Mouse (Mus musculus) thymus, postnatal 4 days (tissue): ENCODE results near the gene Gm42906.

Experiments used
- DNase-seq: peaks from one replicate; pipeline ENCODE4 v3.0.0; 2021

Gene Gm42906

GRCm38 (mm10) chr5:151428113-151428756, at the start of gene Gm42906:
Gene Gm42906, minus strand, starts transcription at chr5:151428163.
- no peak for DNase-seq

- DNase-seq: no peak
Measured at GRCm38 (mm10) chr5:151445695-151446094, 17.7 kb upstream of the Gm42906 start.

DNA sequence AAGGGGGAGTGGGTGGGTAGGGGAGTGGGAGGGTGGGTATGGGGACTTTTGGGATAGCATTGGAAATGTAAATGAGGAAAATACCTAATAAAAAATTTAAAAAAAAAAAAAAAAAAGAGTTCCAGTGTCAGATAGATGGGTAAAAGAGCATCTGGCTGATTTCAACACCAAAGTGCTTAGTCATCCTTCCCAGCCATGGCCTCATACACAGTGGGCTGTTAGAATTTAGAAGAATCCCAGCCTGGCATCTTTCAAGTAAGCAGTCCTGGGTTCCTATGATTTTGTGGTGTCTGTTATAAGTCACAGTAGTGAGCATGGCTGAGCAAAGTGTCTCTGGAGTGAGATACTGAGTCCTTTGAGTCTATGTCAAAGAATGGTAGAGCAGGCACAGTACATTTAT, 7.1 kb upstream of the Gm42906 start:
- no peak for DNase-seq

DNA sequence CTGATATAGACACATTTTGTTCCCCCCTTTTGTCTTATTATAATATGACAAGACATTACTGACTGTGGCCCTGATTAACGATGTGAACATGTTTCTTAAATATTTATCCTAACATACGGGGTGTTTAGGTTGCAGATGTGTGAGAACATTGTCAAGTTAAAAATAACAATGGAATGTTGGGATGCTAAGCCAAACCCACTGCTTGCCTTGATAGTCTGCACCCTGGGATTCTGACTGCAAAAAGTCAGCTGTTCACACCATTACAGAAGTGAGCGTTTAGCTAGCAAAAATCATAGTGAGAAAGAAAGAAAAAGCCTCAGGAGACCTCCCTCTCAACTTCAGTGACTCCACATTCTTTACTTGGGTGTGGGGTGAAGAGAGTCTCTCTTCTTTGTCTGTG, 1.5 kb downstream of the Gm42906 start:
- no peak for DNase-seq

- DNase-seq: no peak
Measured at GRCm38 (mm10) chr5:151422692-151423091, 5.3 kb downstream of the Gm42906 start.

DNA sequence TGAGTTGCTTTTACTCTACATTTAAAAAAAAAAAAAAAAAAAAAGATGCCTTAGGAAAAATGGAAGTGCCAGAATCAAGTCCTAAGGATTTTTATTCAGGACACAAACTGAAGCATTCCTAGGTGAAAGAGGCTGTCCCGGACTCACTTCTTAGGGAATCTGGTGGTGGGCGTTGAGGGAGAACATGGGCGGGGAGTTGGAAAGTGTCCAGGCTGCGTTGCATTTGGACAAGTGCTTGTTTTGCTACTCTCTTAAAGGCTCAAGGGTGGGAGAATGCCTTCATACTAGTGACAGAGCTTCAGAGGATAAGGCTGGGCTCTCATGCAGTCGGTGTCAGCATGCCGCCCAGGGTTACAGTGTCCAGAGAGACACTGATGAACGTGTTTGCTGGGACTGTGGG, 6.1 kb downstream of the Gm42906 start:
- DNase-seq: no peak

GRCm38 (mm10) chr5:151418551-151418950, 9.4 kb downstream of the Gm42906 start:
- DNase-seq: no peak

DNA sequence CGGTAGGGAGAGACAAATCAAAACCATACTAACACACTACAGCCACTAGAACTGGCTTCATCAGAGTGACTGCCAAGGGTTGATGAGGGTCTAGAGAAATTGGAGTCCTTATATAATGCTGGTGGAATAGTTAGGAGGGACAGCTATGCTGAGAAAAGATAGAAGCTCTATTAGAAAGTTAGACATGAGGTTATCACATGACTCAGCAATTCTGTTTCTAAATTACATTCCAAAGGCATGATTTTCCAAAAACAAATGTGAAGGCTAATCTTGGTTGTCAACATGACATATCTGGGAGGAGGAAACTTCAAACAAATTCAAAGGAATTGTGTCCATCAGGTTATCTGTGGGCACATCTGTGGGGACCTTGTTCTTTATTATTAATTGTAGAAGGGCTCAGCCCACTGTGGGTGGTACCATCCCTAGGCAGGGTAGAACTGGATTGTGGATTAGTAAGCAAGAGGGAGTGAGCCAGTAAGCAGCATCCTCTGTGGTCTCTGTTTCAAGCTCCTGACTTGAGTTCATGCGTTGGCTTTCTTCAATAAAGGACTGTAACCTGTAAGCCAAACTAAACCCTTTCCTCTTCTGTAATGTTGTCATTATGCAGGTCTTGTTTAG, 10.4 kb downstream of the Gm42906 start:
- no peak for DNase-seq

- DNase-seq: no peak
Measured at GRCm38 (mm10) chr5:151416988-151417387, 11.0 kb downstream of the Gm42906 start.

- no peak for DNase-seq
Measured at GRCm38 (mm10) chr5:151413617-151414016, 14.3 kb downstream of the Gm42906 start.

DNA sequence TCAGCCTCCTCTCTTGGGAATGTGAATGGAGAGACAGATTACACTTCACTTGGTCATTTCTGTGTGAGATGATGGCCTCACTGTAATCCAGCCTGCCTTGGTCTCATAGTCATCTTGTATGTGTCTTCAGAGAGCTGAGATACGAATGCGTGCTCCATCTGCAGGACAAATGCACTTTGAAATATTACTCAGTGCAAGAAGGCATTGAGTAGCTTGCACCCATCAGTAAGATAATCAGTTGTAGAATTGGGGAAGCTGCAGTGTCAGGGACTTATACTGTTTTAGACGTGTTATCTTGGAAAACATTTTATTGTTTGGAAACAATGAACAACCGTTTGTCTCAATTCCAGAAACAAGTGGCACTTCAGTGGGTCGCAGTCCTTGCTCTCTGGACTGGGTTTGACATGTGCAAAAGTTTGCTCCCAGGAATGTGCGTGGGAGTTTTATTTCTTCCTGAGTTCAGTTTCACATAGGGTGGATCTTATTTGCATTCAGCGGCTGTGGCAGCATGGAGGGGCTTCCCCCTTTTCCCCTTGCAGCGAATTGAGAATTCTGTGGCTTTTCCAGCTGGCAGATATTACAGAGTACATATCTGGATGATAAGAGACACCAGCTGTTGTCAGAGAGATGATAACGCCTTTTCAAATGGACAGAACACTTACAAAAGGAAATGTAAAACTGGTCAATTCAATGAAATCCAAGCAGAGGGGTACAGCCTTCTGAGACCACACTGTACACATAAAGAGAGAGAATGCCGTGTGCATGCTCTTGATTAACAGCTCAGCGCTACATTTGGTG, 15.1 kb downstream of the Gm42906 start:
- no peak for DNase-seq

DNA sequence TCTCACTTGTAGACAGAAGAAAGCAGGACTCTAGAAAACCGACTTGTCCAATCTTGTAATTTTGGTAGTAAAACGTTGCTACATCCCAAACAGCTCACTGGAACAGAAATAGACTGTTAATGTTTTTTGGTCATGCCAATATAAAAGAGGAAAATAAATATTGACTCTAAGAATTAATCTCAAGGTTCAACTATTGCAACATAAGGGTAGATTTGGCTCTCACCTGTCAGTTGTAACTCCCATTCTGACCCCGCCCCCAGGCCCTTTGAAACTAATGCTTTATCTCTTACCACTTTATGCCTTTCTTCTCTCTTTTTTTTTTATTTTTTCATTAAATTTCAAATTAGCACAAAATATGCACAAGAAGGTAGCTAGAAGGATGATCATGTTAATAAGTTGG, 18.0 kb downstream of the Gm42906 start:
- no peak for DNase-seq

DNA sequence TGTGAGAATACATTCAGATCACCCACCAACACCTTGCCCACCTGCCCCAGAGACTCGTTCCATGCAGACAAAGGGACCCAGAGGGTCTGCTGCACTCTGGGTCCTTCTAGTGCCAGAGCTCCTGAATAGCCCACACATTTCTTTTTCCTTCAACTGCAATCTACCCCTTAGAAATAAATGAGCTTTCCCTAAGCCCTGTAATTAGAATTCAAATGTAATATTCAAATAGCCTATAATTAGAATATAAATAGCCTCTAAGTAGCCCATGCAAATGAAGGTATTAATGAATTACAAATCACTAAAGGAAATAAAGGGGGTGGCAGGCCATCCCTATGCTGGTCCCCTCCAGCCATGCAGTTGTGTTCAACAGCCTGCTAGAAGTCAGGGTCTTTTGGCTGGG, 18.7 kb downstream of the Gm42906 start:
- no peak for DNase-seq

DNA sequence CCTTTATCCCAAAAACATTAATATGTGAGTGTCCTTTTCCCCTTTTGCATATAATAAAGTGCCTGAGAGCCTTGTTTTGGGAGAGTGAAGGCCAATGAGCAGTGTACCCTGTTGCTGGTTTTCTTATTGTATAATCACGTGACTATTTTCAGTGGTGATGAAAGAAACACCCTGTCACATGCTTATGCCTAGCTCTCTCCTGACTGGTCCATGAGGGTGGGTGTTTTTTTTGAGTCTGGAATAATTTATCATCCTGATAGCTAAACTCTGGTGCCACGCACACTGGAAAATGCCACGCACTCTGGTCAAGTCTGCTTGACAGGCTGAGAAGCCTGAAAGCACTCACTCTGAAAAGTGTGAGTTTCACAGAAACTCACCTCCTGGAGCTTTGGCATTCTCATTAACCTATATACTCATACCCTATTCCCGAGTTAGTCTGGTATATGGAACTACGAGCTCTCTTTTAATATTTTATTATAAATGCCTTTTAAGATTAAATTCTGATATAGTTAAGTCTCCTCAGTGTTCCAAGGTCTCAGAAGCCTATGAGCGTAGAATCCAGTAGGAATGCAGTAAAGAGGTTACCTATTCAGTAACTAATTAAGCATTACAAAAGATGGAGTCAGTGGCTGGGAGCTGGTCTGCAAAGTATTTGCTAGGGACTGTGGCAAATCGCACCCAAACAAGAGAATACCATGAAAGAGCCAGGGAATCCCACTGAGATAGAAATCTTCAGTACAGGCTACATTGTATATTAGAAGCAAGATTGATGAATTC, 19.7 kb downstream of the Gm42906 start:
- DNase-seq: no peak

DNA sequence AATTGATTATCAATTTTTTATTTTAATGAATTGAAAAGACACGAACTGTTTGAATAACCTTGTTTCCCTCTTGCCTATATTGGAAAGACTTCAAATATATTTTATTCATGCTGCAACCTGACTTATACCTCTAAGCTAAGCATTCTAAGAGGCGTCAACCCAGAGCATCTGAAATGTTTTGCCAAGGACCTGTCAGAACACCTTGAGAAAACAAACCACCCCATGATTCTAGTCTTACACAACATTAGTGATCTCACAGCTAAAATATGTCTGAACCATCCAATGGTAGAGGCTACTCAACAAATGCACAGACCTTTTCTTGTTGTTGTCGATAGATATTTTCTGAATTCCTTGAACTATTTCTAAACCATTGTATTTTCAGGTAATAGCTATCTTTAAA, 20.5 kb downstream of the Gm42906 start:
- no peak for DNase-seq

- DNase-seq: no peak
Measured at GRCm38 (mm10) chr5:151406276-151406675, 21.7 kb downstream of the Gm42906 start.

GRCm38 (mm10) chr5:151405314-151405903, 22.6 kb downstream of the Gm42906 start:
- DNase-seq: no peak

- no peak for DNase-seq
Measured at GRCm38 (mm10) chr5:151403586-151403985, 24.4 kb downstream of the Gm42906 start.

DNA sequence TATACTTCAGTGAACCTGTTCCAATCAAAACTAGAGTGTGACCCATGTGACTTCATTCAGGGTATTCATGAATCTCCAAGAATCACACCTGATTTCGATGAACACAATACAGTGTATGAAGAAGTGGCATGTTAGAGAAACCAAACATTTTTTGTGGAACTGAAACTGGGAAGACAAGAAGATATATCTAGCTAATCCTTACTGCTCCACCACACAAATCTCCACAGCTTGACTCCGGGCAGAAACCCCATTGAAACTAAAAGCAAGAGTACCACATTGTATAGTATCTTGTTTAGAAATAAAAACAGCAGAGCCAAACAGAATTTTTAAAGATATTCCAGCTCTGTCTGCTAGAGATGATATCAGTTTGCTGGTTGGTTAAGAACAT, 27.4 kb downstream of the Gm42906 start:
- no peak for DNase-seq

GRCm38 (mm10) chr5:151399918-151400556, 27.9 kb downstream of the Gm42906 start:
- no peak for DNase-seq

DNA sequence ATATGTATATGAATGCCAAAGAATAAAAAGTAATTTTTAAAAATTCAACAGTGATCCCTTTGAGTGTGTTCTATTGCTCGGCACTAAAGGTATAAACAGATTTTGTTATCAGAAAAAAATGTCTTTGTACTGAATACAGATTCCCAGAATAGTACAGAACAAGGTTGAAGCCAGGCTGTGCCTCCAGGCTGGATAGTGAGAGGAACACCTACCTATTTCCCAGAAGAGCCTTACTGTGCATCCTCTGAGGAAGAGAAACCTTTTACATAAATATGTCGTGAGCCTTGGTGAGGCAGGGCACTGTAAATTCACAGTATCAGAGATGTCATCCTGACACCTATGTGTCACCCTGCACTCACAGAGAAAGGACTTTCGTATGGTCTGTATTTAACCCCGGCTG, 31.8 kb downstream of the Gm42906 start:
- no peak for DNase-seq

DNA sequence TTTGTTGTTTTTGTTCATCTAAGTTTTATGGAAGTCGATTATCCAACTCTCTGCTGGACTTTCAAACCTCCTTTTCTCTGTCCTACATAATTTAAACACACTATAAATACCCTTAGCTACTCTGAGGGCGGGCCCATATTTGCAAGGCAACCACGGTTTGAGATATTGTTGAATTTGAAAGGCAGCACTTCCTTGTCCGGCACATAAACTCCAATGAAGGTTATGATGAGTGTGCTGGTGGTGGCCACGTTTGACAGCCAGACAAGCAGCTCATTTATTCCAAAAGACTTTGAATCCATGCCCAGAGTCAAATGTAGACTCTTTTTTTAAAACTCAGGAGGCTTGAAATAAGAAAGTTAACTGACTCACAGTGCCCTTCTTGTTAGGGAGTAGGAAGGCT, 33.3 kb downstream of the Gm42906 start:
- DNase-seq: no peak
